Comparison of ENCODE assay signal across 26 mouse cellular contexts in the genomic region with DNA sequence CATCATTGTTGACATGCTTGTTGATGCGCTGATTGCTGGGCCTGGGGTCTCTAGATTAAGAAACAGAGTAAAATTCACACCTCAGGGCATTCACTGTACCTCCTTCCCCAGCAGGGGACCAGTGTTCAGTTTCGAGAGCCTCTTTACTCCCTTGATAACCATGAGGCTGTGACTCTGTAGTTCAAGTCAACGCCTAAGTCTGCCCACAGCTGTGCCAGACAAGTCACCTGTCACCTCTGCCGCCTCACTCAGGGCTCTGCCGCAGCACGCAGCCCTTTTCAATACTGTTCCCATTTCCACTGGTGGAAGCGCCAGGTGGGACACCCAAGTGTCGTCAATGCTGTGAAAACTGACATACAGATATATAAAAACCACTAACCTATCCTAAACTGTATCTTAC. TPM values are rescaled to one million over a fixed set of nuclear protein-coding genes. Genes with fewer than 3 reads are reported as not detected.
DNase-seq lines count a peak whose midpoint lies in the region; ATAC-seq lines count a peak whose summit lies in the region.
"Had no signal": no experiment of that assay in that cellular context is flagged by ENCODE, and none has a peak within 500 bp of the region (broad histone marks: within the 10 kb centered on the region; RNA-seq: fewer than 3 reads in every experiment).

No protein-coding gene starts in this region.

- ATAC-seq in liver, embryonic 11.5 days (replicated peaks; ENCODE audit: low FRiP score): no peak
- ATAC-seq in liver, embryonic 12.5 days: no peak
- ATAC-seq in kidney, embryonic 16.5 days (ENCODE audit: low FRiP score, low TSS enrichment): no peak
- ATAC-seq: activated CD4-positive, CD25-positive, alpha-beta regulatory T cell, adult 4 months; forebrain, embryonic 14.5 days; midbrain, embryonic 16.5 days had no signal

- no peaks in the 10 kb centered on the region for H3K27me3 ChIP-seq in liver, embryonic 11.5 days (replicated peaks; ENCODE audit: control insufficient read depth, insufficient read depth, low read length)
- H3K27me3 ChIP-seq in liver, embryonic 12.5 days (replicated peaks): no peaks in the 10 kb centered on the region
- peaks cover 4% of the 10 kb centered on the region; the same call in 1 of the 2 replicates for H3K27me3 ChIP-seq in kidney, embryonic 16.5 days (ENCODE audit: insufficient read depth, low read length)
- H3K27me3 ChIP-seq: hindbrain, embryonic 15.5 days had no signal

- H3K4me3 ChIP-seq in liver, embryonic 11.5 days (ENCODE audit: low read depth, low read length): no peak overlapping the region
- H3K4me3 ChIP-seq in liver, embryonic 12.5 days: no peak overlapping the region
- no peak overlapping the region for H3K4me3 ChIP-seq in kidney, embryonic 16.5 days (ENCODE audit: low read length)
- H3K4me3 ChIP-seq: embryonic facial prominence, embryonic 10.5 days; embryonic facial prominence, embryonic 15.5 days; heart, embryonic 13.5 days; hindbrain, embryonic 10.5 days; hindbrain, embryonic 15.5 days had no signal

- DNase-seq in liver, embryonic 11.5 days (ENCODE audit: low spot score): peak; percentile 27
- peak; percentile 1 for DNase-seq in right cerebral cortex, postnatal 14 days
- DNase-seq in right cerebral cortex, postnatal 4 days: no peak
- peak; percentile 40 for DNase-seq in T-cell, adult 2 months (ENCODE audit: low spot score)
- DNase-seq in induced T-regulatory cell, adult 2 months (ENCODE audit: low read depth): peak; percentile 19
- DNase-seq: adrenal gland, adult 2 months; adrenal gland, postnatal 36 days; B cell, adult 2 months; cerebellum, adult 8-10 months; cerebellum, postnatal 25 days; heart, adult 18-20 months; heart, postnatal 14 days; kidney, adult 2 months; kidney, postnatal 4 days had no signal

- WGBS in liver, embryonic 11.5 days: 93% methylated on average over 8 of the region's 8 CpGs
- WGBS in liver, embryonic 12.5 days (ENCODE audit: insufficient replicate concordance): 89% methylated on average over 8 of the region's 8 CpGs
- 93% methylated on average over 8 of the region's 8 CpGs for WGBS in kidney, embryonic 16.5 days

- H3K9ac ChIP-seq in liver, embryonic 11.5 days (ENCODE audit: low read depth, low read length): no peak overlapping the region
- no peak overlapping the region for H3K9ac ChIP-seq in liver, embryonic 12.5 days
- no peak overlapping the region for H3K9ac ChIP-seq in kidney, embryonic 16.5 days (replicated peaks; ENCODE audit: low read length)
- H3K9ac ChIP-seq: embryonic facial prominence, embryonic 15.5 days; heart, embryonic 13.5 days; hindbrain, embryonic 15.5 days; liver, embryonic 14.5 days had no signal

- peaks cover 47% of the 10 kb centered on the region for H3K4me1 ChIP-seq in liver, embryonic 11.5 days (replicated peaks; ENCODE audit: control insufficient read depth, insufficient read depth, low read length)
- H3K4me1 ChIP-seq in liver, embryonic 12.5 days: peaks cover 79% of the 10 kb centered on the region
- H3K4me1 ChIP-seq in kidney, embryonic 16.5 days (ENCODE audit: insufficient read depth, low read length): peaks cover 55% of the 10 kb centered on the region

- H3K9me3 ChIP-seq in liver, embryonic 11.5 days (ENCODE audit: control insufficient read depth, low read length): no peaks in the 10 kb centered on the region
- H3K9me3 ChIP-seq in liver, embryonic 12.5 days (replicated peaks): no peaks in the 10 kb centered on the region
- no peaks in the 10 kb centered on the region for H3K9me3 ChIP-seq in kidney, embryonic 16.5 days (ENCODE audit: low read length)
- H3K9me3 ChIP-seq: embryonic facial prominence, embryonic 15.5 days; heart, embryonic 13.5 days; hindbrain, embryonic 10.5 days; hindbrain, embryonic 15.5 days had no signal

- H3K27ac ChIP-seq in liver, embryonic 11.5 days (ENCODE audit: low read depth, low read length): no peak overlapping the region
- no peak overlapping the region for H3K27ac ChIP-seq in liver, embryonic 12.5 days
- H3K27ac ChIP-seq in kidney, embryonic 16.5 days (ENCODE audit: low read length): no peak overlapping the region
- H3K27ac ChIP-seq: embryonic facial prominence, embryonic 10.5 days; embryonic facial prominence, embryonic 15.5 days; heart, embryonic 13.5 days; hindbrain, embryonic 10.5 days; hindbrain, embryonic 15.5 days; kidney, postnatal 0 days; liver, embryonic 14.5 days had no signal

- H3K36me3 ChIP-seq in liver, embryonic 11.5 days (ENCODE audit: control insufficient read depth, insufficient read depth, low read length): peaks cover 5% of the 10 kb centered on the region; the same call in 1 of the 2 replicates
- H3K36me3 ChIP-seq in liver, embryonic 12.5 days: peaks cover 49% of the 10 kb centered on the region
- H3K36me3 ChIP-seq in kidney, embryonic 16.5 days (ENCODE audit: insufficient read depth, low read length): peaks cover 7% of the 10 kb centered on the region
- H3K36me3 ChIP-seq: embryonic facial prominence, embryonic 15.5 days; heart, embryonic 13.5 days; hindbrain, embryonic 15.5 days had no signal

- H3K4me2 ChIP-seq in liver, embryonic 11.5 days: no peak overlapping the region
- H3K4me2 ChIP-seq in liver, embryonic 12.5 days: no peak overlapping the region
- H3K4me2 ChIP-seq in kidney, embryonic 16.5 days (replicated peaks; ENCODE audit: low read depth, low read length): no peak overlapping the region
- H3K4me2 ChIP-seq: embryonic facial prominence, embryonic 15.5 days; heart, embryonic 13.5 days; hindbrain, embryonic 15.5 days had no signal

RNA-seq across cellular contexts. Expression of a gene that starts 6.5 kb away (rescaled TPM):
- polyA plus RNA-seq in liver, embryonic 11.5 days (2014; fragmentation: Nextera tagmentation; extraction: Ambion mirVana): 11.8 and 13.3 TPM in 2 replicates
- 8.4 and 9.6 TPM in 2 replicates for polyA plus RNA-seq in liver, embryonic 12.5 days (2016; fragmentation: Nextera tagmentation; extraction: Ambion mirVana)
- polyA plus RNA-seq in kidney, embryonic 16.5 days (2015; fragmentation: Nextera tagmentation; extraction: Ambion mirVana): 12.0 and 14.3 TPM in 2 replicates
